Mouse (Mus musculus): Measurements from ENCODE around the gene Gm43191. TPM values are rescaled to one million over a fixed set of nuclear protein-coding genes. Genes with fewer than 3 reads are reported as not detected.
A peak's percentile ranks its signal among the peaks of the same experiment; 100 is the strongest.

The Gm43191 gene
- polyA plus RNA-seq, 1 experiment from 2014 or later = not detected

DNA sequence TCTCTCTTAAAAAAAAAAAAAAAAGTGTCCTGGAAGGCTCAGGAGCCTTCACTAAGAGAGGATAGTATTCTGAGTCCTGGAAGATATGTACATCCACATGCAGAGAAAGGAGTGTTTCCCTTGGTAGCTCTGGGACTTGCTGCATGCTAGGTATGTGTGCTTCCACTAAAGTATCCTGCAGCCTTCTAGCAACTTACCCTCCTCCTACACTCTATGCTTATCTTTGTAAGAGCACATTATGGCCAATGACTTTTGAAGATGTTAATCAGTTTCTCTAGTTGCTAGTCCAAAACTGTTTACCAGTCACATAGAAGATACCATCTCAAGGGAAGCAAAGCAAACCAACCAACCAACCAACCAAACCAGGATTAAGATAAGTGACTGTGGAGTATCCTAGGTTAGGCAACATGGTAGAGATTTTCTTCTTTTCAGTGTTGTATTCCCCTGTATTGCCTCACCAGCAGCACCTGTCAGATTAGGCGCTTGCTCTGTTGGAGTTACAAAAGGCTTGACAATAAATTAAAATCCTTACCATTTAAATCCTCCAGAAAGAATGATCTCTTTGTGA, 24.7 kb upstream of the Gm43191 start:
- Histone ChIP-seq H3K4me2 (replicated peaks; ENCODE audit: low read depth) (no peak overlapping the region), H3K27me3 (ENCODE audit: control insufficient read depth, insufficient read depth, low read length) (no peaks in the 10 kb centered on the region), H3K27ac (replicated peaks) (no peak overlapping the region), H3K9ac (ENCODE audit: low read length) (no peak overlapping the region), H3K9me3 (ENCODE audit: control insufficient read depth, low read length) (no peaks in the 10 kb centered on the region), H3K36me3 (ENCODE audit: control insufficient read depth, insufficient read depth, low read length) (no peaks in the 10 kb centered on the region), H3K4me1 (replicated peaks; ENCODE audit: control insufficient read depth, insufficient read depth) (no peaks in the 10 kb centered on the region), H3K4me3 (ENCODE audit: low read depth, low read length) (no peak overlapping the region)
- DNase-seq (ENCODE audit: low spot score) (no peak), ATAC-seq (ENCODE audit: low FRiP score, low TSS enrichment) (no peak)
- TF ChIP-seq EP300 (optimal IDR thresholded peaks at IDR 0.05) (no peak), CTCF (IDR thresholded peaks at IDR 0.05; ENCODE audit: low read depth) (no peak)
- WGBS = 93% methylated on average over 1 of the region's 1 CpGs

DNA sequence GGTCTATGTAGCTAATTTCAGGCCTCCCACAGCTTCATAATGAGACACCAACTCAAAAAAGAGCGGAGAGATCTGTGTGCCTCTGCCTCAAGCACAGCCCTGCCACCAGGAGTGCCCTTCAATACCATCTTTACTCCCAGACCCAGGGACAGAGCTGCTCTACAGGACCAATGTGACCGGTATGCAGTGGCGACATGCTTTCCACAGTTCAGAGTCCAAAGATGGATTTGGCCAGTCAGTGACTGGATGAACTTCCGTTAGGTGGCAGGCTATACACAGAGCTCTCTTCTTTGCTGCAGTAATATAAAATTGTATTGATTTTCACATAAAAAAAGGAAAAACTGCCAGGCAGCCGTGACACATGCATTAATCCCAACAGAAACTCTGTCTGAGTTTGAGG, 22.8 kb upstream of the Gm43191 start:
- Histone ChIP-seq H3K27ac (replicated peaks) (no peak overlapping the region), H3K4me3 (ENCODE audit: low read depth, low read length) (no peak overlapping the region), H3K36me3 (ENCODE audit: control insufficient read depth, insufficient read depth, low read length) (0 out of 2 replicates have a peak, but pooled peaks cover 2% of the 10 kb centered on the region), H3K4me2 (replicated peaks; ENCODE audit: low read depth) (no peak overlapping the region), H3K9me3 (ENCODE audit: control insufficient read depth, low read length) (no peaks in the 10 kb centered on the region), H3K27me3 (ENCODE audit: control insufficient read depth, insufficient read depth, low read length) (no peaks in the 10 kb centered on the region), H3K9ac (ENCODE audit: low read length) (no peak overlapping the region), H3K4me1 (replicated peaks; ENCODE audit: control insufficient read depth, insufficient read depth) (no peaks in the 10 kb centered on the region)
- whole genome bisulfite sequencing = 87% methylated on average over 5 of the region's 5 CpGs
- TF ChIP-seq CTCF (IDR thresholded peaks at IDR 0.05; ENCODE audit: low read depth) (peak; percentile 19; the same call in 1 of the 2 replicates), EP300 (optimal IDR thresholded peaks at IDR 0.05) (no peak)
- ATAC-seq (ENCODE audit: low FRiP score, low TSS enrichment) = peak; percentile 69; the same call in 1 of the 2 replicates
- no peak for DNase-seq (ENCODE audit: low spot score)

DNA sequence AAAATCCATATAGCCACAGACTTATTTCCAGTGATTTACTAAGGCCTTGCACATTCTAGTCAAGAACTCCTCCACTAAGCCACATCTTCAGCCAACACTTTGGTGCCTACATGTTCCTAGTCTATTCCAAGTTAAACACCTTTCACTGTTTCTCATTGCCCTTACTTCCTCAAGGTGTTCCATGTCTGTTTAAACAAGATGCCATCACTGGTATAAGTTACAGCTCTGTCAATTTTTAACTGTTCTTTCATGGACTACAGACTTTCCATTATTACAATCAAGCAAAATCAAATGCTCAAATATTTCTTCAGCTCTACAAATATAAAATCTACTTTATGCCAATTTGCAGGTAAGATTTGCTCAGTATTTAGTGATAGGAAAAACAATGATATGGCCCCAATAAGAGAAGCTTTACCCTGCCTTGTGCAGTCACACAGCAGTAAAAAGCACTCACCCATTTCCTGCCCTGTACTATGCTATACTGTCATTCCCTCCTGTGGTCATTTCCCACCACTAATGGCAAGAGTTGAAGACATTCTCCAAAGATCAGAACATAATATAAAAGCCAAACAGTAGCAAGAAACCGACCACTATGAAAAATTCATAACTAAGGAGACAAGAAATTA, 21.7 kb upstream of the Gm43191 start:
- Histone ChIP-seq H3K4me3 (ENCODE audit: low read depth, low read length) (no peak overlapping the region), H3K9me3 (ENCODE audit: control insufficient read depth, low read length) (no peaks in the 10 kb centered on the region), H3K36me3 (ENCODE audit: control insufficient read depth, insufficient read depth, low read length) (0 out of 2 replicates have a peak, but pooled peaks cover 2% of the 10 kb centered on the region), H3K4me1 (replicated peaks; ENCODE audit: control insufficient read depth, insufficient read depth) (no peaks in the 10 kb centered on the region), H3K4me2 (replicated peaks; ENCODE audit: low read depth) (no peak overlapping the region), H3K27me3 (ENCODE audit: control insufficient read depth, insufficient read depth, low read length) (no peaks in the 10 kb centered on the region), H3K9ac (ENCODE audit: low read length) (no peak overlapping the region), H3K27ac (replicated peaks) (0 out of 2 replicates have a peak overlapping the region, but pooled peaks have one; percentile 18)
- DNase-seq (ENCODE audit: low spot score) (no peak), ATAC-seq (ENCODE audit: low FRiP score, low TSS enrichment) (peak; percentile 79)
- 78% methylated on average over 1 of the region's 1 CpGs for WGBS
- no peak for TF ChIP-seq CTCF (IDR thresholded peaks at IDR 0.05; ENCODE audit: low read depth)
- TF ChIP-seq EP300 (optimal IDR thresholded peaks at IDR 0.05) = no peak

DNA sequence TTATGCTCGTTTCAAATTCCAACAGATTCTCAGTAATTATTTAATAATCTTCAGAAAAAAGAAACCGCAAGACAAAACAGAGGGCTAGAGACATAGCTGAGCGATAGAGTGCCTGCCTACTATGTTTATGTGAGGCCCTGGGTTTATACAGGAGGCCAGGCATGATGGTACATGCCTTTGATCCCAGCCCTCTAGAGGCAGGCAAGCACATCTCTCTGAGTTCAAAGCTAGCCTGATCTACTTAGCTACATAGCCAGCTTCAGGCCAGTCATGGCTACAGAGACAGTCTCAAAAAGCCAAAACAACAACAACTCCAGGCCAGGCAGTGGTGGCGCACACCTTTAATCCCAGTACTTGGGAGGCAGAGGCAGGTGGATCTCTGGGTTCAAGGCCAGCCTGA, 20.5 kb upstream of the Gm43191 start:
- H3K4me1 ChIP-seq (replicated peaks; ENCODE audit: control insufficient read depth, insufficient read depth) = no peaks in the 10 kb centered on the region
- no peak overlapping the region for H3K4me2 ChIP-seq (replicated peaks; ENCODE audit: low read depth)
- no peak overlapping the region for H3K27ac ChIP-seq (replicated peaks)
- DNase-seq (ENCODE audit: low spot score) (no peak), ATAC-seq (ENCODE audit: low FRiP score, low TSS enrichment) (no peak)
- WGBS = 84% methylated on average over 4 of the region's 4 CpGs
- TF ChIP-seq EP300 (optimal IDR thresholded peaks at IDR 0.05) (no peak), CTCF (IDR thresholded peaks at IDR 0.05; ENCODE audit: low read depth) (0 out of 2 replicates have a peak, but pooled peaks have one; percentile 5)
- H3K27me3 ChIP-seq (ENCODE audit: control insufficient read depth, insufficient read depth, low read length) = no peaks in the 10 kb centered on the region
- no peak overlapping the region for H3K4me3 ChIP-seq (ENCODE audit: low read depth, low read length)
- 0 out of 2 replicates have a peak, but pooled peaks cover 2% of the 10 kb centered on the region for H3K36me3 ChIP-seq (ENCODE audit: control insufficient read depth, insufficient read depth, low read length)
- H3K9ac ChIP-seq (ENCODE audit: low read length) = no peak overlapping the region
- no peaks in the 10 kb centered on the region for H3K9me3 ChIP-seq (ENCODE audit: control insufficient read depth, low read length)

DNA sequence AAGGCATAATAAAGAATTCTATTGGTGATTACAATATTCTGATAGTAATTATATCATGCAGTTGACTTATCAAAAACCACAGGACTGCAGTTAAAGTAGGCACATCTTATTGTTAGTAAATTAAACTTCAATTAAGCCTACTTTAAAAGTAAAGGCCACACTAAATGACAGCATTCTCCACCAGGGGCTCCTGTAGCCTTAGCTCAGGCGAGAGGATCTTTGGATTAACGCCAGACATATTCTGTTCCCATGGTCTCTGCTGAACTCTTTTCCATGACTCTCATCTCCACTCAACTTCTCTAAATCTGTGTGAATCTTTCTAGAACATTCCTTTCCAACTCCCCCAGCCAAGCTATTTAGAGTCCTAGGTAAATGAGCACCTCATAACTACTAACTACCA, 17.7 kb upstream of the Gm43191 start:
- Histone ChIP-seq H3K9me3 (ENCODE audit: control insufficient read depth, low read length) (no peaks in the 10 kb centered on the region), H3K27ac (replicated peaks) (no peak overlapping the region), H3K36me3 (ENCODE audit: control insufficient read depth, insufficient read depth, low read length) (peaks cover 2% of the 10 kb centered on the region; the same call in 1 of the 2 replicates), H3K4me2 (replicated peaks; ENCODE audit: low read depth) (no peak overlapping the region), H3K4me3 (ENCODE audit: low read depth, low read length) (no peak overlapping the region), H3K27me3 (ENCODE audit: control insufficient read depth, insufficient read depth, low read length) (no peaks in the 10 kb centered on the region), H3K9ac (ENCODE audit: low read length) (no peak overlapping the region), H3K4me1 (replicated peaks; ENCODE audit: control insufficient read depth, insufficient read depth) (no peaks in the 10 kb centered on the region)
- WGBS = 50% methylated on average over 2 of the region's 2 CpGs
- TF ChIP-seq EP300 (optimal IDR thresholded peaks at IDR 0.05) (no peak), CTCF (IDR thresholded peaks at IDR 0.05; ENCODE audit: low read depth) (peak; percentile 52)
- ATAC-seq (ENCODE audit: low FRiP score, low TSS enrichment) (no peak), DNase-seq (ENCODE audit: low spot score) (no peak)

DNA sequence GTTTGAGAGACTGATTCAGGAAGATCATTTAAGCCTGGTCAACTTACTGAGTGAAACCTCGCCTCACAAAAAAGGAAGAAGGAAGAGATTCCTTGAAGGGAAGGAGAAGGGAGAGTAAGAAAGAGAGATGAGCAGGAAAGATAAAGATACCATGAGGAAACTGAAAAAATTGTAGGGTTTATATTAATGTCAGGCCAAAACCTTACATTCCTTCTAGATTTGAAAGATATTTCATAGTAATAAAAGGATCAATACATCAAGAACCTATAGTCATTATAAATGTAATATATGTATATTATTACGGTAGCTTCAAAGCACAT, 14.6 kb upstream of the Gm43191 start:
- H3K9me3 ChIP-seq (ENCODE audit: control insufficient read depth, low read length) = no peaks in the 10 kb centered on the region
- peaks cover 2% of the 10 kb centered on the region; the same call in 1 of the 2 replicates for H3K36me3 ChIP-seq (ENCODE audit: control insufficient read depth, insufficient read depth, low read length)
- H3K4me2 ChIP-seq (replicated peaks; ENCODE audit: low read depth) = no peak overlapping the region
- TF ChIP-seq CTCF (IDR thresholded peaks at IDR 0.05; ENCODE audit: low read depth) = no peak
- H3K27me3 ChIP-seq (ENCODE audit: control insufficient read depth, insufficient read depth, low read length) = no peaks in the 10 kb centered on the region
- DNase-seq (ENCODE audit: low spot score) = no peak
- WGBS = 82% methylated on average over 2 of the region's 2 CpGs
- ATAC-seq (ENCODE audit: low FRiP score, low TSS enrichment) = no peak
- no peaks in the 10 kb centered on the region for H3K4me1 ChIP-seq (replicated peaks; ENCODE audit: control insufficient read depth, insufficient read depth)
- no peak overlapping the region for H3K4me3 ChIP-seq (ENCODE audit: low read depth, low read length)
- H3K27ac ChIP-seq (replicated peaks) = no peak overlapping the region
- no peak overlapping the region for H3K9ac ChIP-seq (ENCODE audit: low read length)

Measured in stomach, postnatal 0 days (tissue).